Mouse (Mus musculus) forebrain, embryonic 16.5 days (tissue): ENCODE data around the gene Clba1. TPM values are rescaled to one million over a fixed set of nuclear protein-coding genes. Genes with fewer than 3 reads are reported as not detected.

Source experiments
- ATAC-seq: fragments of 200-750 bp; cut with Nextera tagmentation; 2 replicates; pipeline ENCODE4 v1.8.0; 2017; ENCODE audit warnings: mild to moderate bottlenecking, moderate library complexity
- H3K27ac ChIP-seq: fragments of 300-500 bp; sonication (generic); 2 replicates; pipeline ENCODE4 v1.5.1; 2014; ENCODE audit warnings: low read length, control low read depth
- H3K27me3 ChIP-seq: fragments of 300-500 bp; sonication (generic); replicated peaks from 2 replicates; pipeline ENCODE4 v1.6.1; 2014; ENCODE audit warnings: low read length; ENCODE audit not compliant: control insufficient read depth, insufficient read depth
- H3K36me3 ChIP-seq: fragments of 300-500 bp; sonication (generic); 2 replicates; pipeline ENCODE4 v1.6.1; 2014; ENCODE audit not compliant: control insufficient read depth, insufficient read depth
- H3K4me1 ChIP-seq: fragments of 300-500 bp; sonication (generic); replicated peaks from 2 replicates; pipeline ENCODE4 v1.6.1; 2014; ENCODE audit warnings: low read length; ENCODE audit not compliant: control insufficient read depth, insufficient read depth
- H3K4me2 ChIP-seq: fragments of 300-500 bp; sonication (generic); 2 replicates; pipeline ENCODE4 v1.6.1; 2014; ENCODE audit warnings: mild to moderate bottlenecking, low read length, control low read depth
- H3K4me3 ChIP-seq: fragments of 300-500 bp; sonication (generic); replicated peaks from 2 replicates; pipeline ENCODE4 v1.5.1; 2014; ENCODE audit warnings: mild to moderate bottlenecking, low read length, control low read depth
- H3K9ac ChIP-seq: fragments of 300-500 bp; sonication (generic); replicated peaks from 2 replicates; pipeline ENCODE4 v1.6.1; 2014; ENCODE audit warnings: low read depth, low read length, control low read depth
- H3K9me3 ChIP-seq: fragments of 300-500 bp; sonication (generic); 2 replicates; pipeline ENCODE4 v1.6.1; 2016; ENCODE audit warnings: low read length; ENCODE audit not compliant: control insufficient read depth
- WGBS: fragments of 180-500 bp; shearing (Covaris S2); extraction: QIAGEN DNeasy Blood & Tissue Kit; methylation state at CpG from one replicate; pipeline ENCODE4 v1.1.7; 2014; 5-methylcytosine and 5-hydroxymethylcytosine counted together
- polyA plus RNA-seq: library from polyadenylated mRNA; unstranded; fragments of >200 nt; fragmentation: Nextera tagmentation; extraction: Ambion mirVana; gene quantifications from 2 replicates; pipeline ENCODE4 v1.2.1, GENCODE M21; 2015

Gene Clba1
- polyA plus RNA-seq, 1 experiment from 2014 or later: 17.3 TPM

DNA sequence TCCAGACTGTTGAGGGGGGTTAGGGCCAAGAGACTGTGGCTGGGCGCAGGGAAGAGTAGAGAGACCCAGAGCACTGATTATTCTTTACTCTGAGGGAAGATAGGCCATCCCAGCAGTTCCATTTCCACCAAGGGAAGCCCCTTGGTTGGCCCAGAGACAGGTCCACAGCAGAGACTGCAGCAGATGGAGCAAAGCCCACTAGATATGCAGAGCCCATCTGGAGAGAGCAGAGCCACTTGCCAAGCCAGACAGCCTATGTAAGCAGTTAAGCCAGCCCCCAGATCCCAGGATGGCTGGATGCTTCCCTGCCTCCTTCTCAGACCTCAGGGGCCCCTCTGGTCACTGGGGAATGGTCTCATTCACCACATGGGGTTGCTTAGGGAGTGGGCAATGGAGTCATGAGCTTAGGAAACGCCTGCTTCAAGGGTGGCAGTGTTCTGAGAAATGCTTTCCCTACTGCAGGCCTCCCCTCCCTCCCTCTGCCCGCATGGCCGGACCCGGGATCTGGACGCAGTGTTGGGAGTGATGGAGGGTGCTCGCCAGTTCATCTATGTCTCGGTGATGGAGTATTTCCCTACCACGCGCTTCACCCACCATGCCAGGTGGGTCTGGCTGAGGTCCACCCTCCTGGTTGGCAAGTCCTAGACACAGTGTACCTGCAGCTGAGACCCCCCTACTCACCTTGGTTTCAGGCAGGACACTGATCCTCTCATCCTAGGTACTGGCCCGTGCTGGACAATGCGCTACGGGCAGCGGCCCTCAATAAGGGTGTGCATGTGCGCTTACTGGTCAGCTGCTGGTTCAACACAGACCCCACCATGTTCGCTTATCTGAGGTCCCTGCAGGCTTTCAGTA, 41.5 kb upstream of the Clba1 start:
- Histone ChIP-seq H3K4me1 (0 out of 2 replicates have a peak, but pooled peaks cover 2% of the 10 kb centered on the region), H3K9ac (no peak overlapping the region), H3K4me2 (no peak overlapping the region), H3K36me3 (no peaks in the 10 kb centered on the region), H3K9me3 (no peaks in the 10 kb centered on the region), H3K27me3 (no peaks in the 10 kb centered on the region), H3K27ac (no peak overlapping the region), H3K4me3 (no peak overlapping the region)
- 89% methylated on average over 16 of the region's 16 CpGs for WGBS
- ATAC-seq: no peak

- WGBS: 90% methylated on average over 8 of the region's 8 CpGs
- no peak for ATAC-seq
- H3K36me3 ChIP-seq: no peaks in the 10 kb centered on the region
- no peaks in the 10 kb centered on the region for H3K27me3 ChIP-seq
- H3K27ac ChIP-seq: no peak overlapping the region
- H3K4me1 ChIP-seq: 0 out of 2 replicates have a peak, but pooled peaks cover 2% of the 10 kb centered on the region
- H3K9me3 ChIP-seq: no peaks in the 10 kb centered on the region
- H3K9ac ChIP-seq: no peak overlapping the region
- no peak overlapping the region for H3K4me3 ChIP-seq
- no peak overlapping the region for H3K4me2 ChIP-seq
Observed at GRCm38 (mm10) chr12:112768166-112768565, 40.6 kb upstream of the Clba1 start.

GRCm38 (mm10) chr12:112769031-112769430, 39.7 kb upstream of the Clba1 start:
- 92% methylated on average over 6 of the region's 6 CpGs for whole genome bisulfite sequencing
- ATAC-seq: no peak
- Histone ChIP-seq H3K36me3 (no peaks in the 10 kb centered on the region), H3K4me2 (no peak overlapping the region), H3K9ac (no peak overlapping the region), H3K4me3 (no peak overlapping the region), H3K27me3 (no peaks in the 10 kb centered on the region), H3K27ac (no peak overlapping the region), H3K4me1 (0 out of 2 replicates have a peak, but pooled peaks cover 2% of the 10 kb centered on the region), H3K9me3 (no peaks in the 10 kb centered on the region)

DNA sequence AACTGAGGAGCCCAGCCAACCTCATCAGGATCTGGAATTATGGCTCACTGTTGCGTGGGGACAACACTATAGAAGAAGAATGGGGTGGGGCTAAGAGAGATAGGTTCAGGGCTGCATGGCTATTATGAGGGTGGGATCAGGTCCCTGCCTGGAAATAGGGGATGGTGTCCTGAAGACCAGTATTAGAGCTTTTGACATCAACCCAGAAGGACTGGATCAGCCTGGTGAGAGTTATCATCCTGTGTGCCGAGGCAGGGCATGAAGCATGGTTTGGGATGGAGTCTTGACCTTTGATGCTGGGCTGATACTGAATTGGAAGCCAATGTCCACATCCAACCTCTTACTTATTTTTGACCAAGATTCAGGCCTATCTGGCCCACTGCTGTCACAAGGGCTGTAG, 39.0 kb upstream of the Clba1 start:
- Histone ChIP-seq H3K4me1 (0 out of 2 replicates have a peak, but pooled peaks cover 2% of the 10 kb centered on the region), H3K36me3 (no peaks in the 10 kb centered on the region), H3K4me3 (no peak overlapping the region), H3K27me3 (no peaks in the 10 kb centered on the region), H3K4me2 (no peak overlapping the region), H3K27ac (no peak overlapping the region), H3K9me3 (no peaks in the 10 kb centered on the region), H3K9ac (no peak overlapping the region)
- ATAC-seq: no peak
- 76% methylated on average over 2 of the region's 2 CpGs for WGBS

- Histone ChIP-seq H3K4me2 (no peak overlapping the region), H3K36me3 (no peaks in the 10 kb centered on the region), H3K9ac (no peak overlapping the region), H3K9me3 (no peaks in the 10 kb centered on the region), H3K4me1 (0 out of 2 replicates have a peak, but pooled peaks cover 2% of the 10 kb centered on the region), H3K27ac (no peak overlapping the region), H3K4me3 (no peak overlapping the region), H3K27me3 (no peaks in the 10 kb centered on the region)
- no peak for ATAC-seq
- WGBS: 80% methylated on average over 4 of the region's 4 CpGs
Observed at GRCm38 (mm10) chr12:112770396-112770795, 38.3 kb upstream of the Clba1 start.

GRCm38 (mm10) chr12:112772306-112772705, 36.4 kb upstream of the Clba1 start:
- WGBS: 92% methylated on average over 14 of the region's 14 CpGs
- Histone ChIP-seq H3K4me3 (no peak overlapping the region), H3K27me3 (no peaks in the 10 kb centered on the region), H3K9me3 (no peaks in the 10 kb centered on the region), H3K4me1 (no peaks in the 10 kb centered on the region), H3K4me2 (no peak overlapping the region), H3K27ac (no peak overlapping the region), H3K9ac (no peak overlapping the region), H3K36me3 (no peaks in the 10 kb centered on the region)
- no peak for ATAC-seq

- ATAC-seq: no peak
- no peak overlapping the region for H3K4me2 ChIP-seq
- no peaks in the 10 kb centered on the region for H3K27me3 ChIP-seq
- H3K9me3 ChIP-seq: no peaks in the 10 kb centered on the region
- H3K4me3 ChIP-seq: no peak overlapping the region
- no peaks in the 10 kb centered on the region for H3K36me3 ChIP-seq
- H3K9ac ChIP-seq: no peak overlapping the region
- no peak overlapping the region for H3K27ac ChIP-seq
- 45% methylated on average over 9 of the region's 9 CpGs for WGBS
- H3K4me1 ChIP-seq: no peaks in the 10 kb centered on the region
Observed at GRCm38 (mm10) chr12:112773366-112773765, 35.4 kb upstream of the Clba1 start.

DNA sequence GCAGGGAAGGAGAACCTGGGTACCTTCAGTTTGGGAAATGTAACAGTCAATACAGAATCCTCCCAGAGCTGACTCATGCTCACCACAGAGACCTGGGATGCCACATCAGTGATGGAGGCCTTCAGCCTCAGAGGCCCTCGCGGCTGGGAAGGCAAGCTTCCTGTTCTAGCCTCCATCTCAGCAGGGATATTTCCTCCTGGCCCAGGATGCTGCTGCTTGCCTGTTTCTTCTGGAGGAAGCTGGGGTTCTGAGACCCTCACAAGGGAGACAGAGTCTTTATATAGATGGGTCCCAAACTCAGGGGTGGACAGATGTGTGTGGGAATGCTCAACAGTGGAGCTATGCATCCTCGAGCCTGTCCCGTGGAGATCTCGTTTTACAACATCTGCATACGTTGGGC, 34.7 kb upstream of the Clba1 start:
- no peaks in the 10 kb centered on the region for H3K9me3 ChIP-seq
- H3K4me2 ChIP-seq: no peak overlapping the region
- WGBS: 89% methylated on average over 6 of the region's 6 CpGs
- no peaks in the 10 kb centered on the region for H3K27me3 ChIP-seq
- no peak overlapping the region for H3K4me3 ChIP-seq
- H3K4me1 ChIP-seq: no peaks in the 10 kb centered on the region
- H3K27ac ChIP-seq: no peak overlapping the region
- no peak overlapping the region for H3K9ac ChIP-seq
- no peaks in the 10 kb centered on the region for H3K36me3 ChIP-seq
- no peak for ATAC-seq

DNA sequence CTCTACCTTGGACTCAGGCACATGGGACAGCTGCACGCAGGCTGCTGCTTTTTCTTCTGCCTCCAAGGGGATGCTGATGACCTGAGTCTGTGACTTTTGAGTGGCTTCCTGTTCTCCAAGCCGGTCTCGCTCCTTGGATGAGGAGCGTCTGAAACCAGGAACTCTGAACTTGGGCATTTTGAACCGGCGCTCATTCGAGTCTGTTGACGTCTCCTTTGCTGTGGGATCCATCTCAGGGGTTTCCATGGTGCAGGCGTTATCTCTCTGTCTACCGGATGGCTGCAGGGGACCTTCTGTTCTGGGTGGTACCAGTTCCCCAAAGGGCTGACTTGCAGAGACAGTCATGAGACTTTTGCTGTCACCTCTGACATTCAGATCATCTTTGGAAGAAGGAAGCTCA, 34.3 kb upstream of the Clba1 start:
- no peaks in the 10 kb centered on the region for H3K27me3 ChIP-seq
- no peak overlapping the region for H3K9ac ChIP-seq
- H3K9me3 ChIP-seq: no peaks in the 10 kb centered on the region
- no peaks in the 10 kb centered on the region for H3K36me3 ChIP-seq
- no peak for ATAC-seq
- no peak overlapping the region for H3K4me3 ChIP-seq
- no peak overlapping the region for H3K4me2 ChIP-seq
- H3K4me1 ChIP-seq: no peaks in the 10 kb centered on the region
- no peak overlapping the region for H3K27ac ChIP-seq
- 94% methylated on average over 10 of the region's 10 CpGs for WGBS
